Mouse (Mus musculus) embryonic facial prominence, embryonic 11.5 days (tissue): ENCODE results near the gene Lmf2. TPM values are rescaled to one million over a fixed set of nuclear protein-coding genes. Genes with fewer than 3 reads are reported as not detected.

Experiments used
- ATAC-seq: fragments of 200-750 bp; cut with Nextera tagmentation; replicated peaks from 2 replicates; pipeline ENCODE4 v1.8.0; 2017; ENCODE audit warnings: low read depth; ENCODE audit not compliant: insufficient number of reproducible peaks, low FRiP score, low TSS enrichment
- DNase-seq: peaks from one replicate; pipeline ENCODE4 v3.0.0-alpha.2; 2015; ENCODE audit warnings: low spot score
- H3K27ac ChIP-seq: fragments of 300-500 bp; sonication (generic); replicated peaks from 2 replicates; pipeline ENCODE4 v1.5.1; 2014; ENCODE audit warnings: mild to moderate bottlenecking, low read depth, low read length, control low read depth
- H3K27me3 ChIP-seq: fragments of 300-500 bp; sonication (generic); 2 replicates; pipeline ENCODE4 v1.6.1; 2014; ENCODE audit warnings: mild to moderate bottlenecking, low read length, moderate library complexity, mixed read lengths; ENCODE audit not compliant: control insufficient read depth, insufficient read depth
- H3K36me3 ChIP-seq: fragments of 300-500 bp; sonication (generic); replicated peaks from 2 replicates; pipeline ENCODE4 v1.6.1; 2014; ENCODE audit warnings: low read depth, mild to moderate bottlenecking, low read length, moderate library complexity, mixed read lengths; ENCODE audit not compliant: control insufficient read depth, insufficient read depth
- H3K4me1 ChIP-seq: fragments of 300-500 bp; sonication (generic); 2 replicates; pipeline ENCODE4 v1.6.1; 2014; ENCODE audit warnings: low read length, mixed read lengths; ENCODE audit not compliant: control insufficient read depth, insufficient read depth
- H3K4me2 ChIP-seq: fragments of 300-500 bp; sonication (generic); 2 replicates; pipeline ENCODE4 v1.6.1; 2014; ENCODE audit warnings: low read depth, mild to moderate bottlenecking, control low read depth, low read length, moderate library complexity
- H3K4me3 ChIP-seq: fragments of 300-500 bp; sonication (generic); 2 replicates; pipeline ENCODE4 v1.5.1; 2014; ENCODE audit warnings: low read depth, low read length, control low read depth
- H3K9ac ChIP-seq: fragments of 300-500 bp; sonication (generic); replicated peaks from 2 replicates; pipeline ENCODE4 v1.6.1; 2014; ENCODE audit warnings: mild to moderate bottlenecking, control low read depth, low read length
- H3K9me3 ChIP-seq: fragments of 300-500 bp; sonication (generic); replicated peaks from 2 replicates; pipeline ENCODE4 v1.6.1; 2016; ENCODE audit warnings: mild to moderate bottlenecking, low read length, inconsistent platforms, mixed read lengths; ENCODE audit not compliant: control insufficient read depth
- WGBS: fragments of 180-500 bp; shearing (Covaris S2); extraction: QIAGEN DNeasy Blood & Tissue Kit; methylation state at CpG from one replicate; pipeline ENCODE4 v1.1.7; 2014; 5-methylcytosine and 5-hydroxymethylcytosine counted together
- polyA plus RNA-seq: library from polyadenylated mRNA; unstranded; fragments of >200 nt; fragmentation: Nextera tagmentation; extraction: Ambion mirVana; gene quantifications from 2 replicates; pipeline ENCODE4 v1.2.1, GENCODE M21; 2014

The Lmf2 gene
- polyA plus RNA-seq: 21.6 and 33.5 TPM in 2 replicates

GRCm38 (mm10) chr15:89355241-89356187 lies at the start of gene Lmf2, which contains the start of gene Ncaph2:
Gene Lmf2, minus strand, starts transcription at chr15:89355659.
Gene Ncaph2, plus strand, starts transcription at chr15:89355719.
- peak within 1 kb of the TSS; percentile 63 for H3K4me3 ChIP-seq
- no peaks in the 10 kb centered on the region for H3K27me3 ChIP-seq
- peaks cover 8% of the 10 kb centered on the region for H3K36me3 ChIP-seq
- peak within 1 kb of the TSS; percentile 86 for H3K9ac ChIP-seq
- peak within 1 kb of the TSS; percentile 68 for H3K27ac ChIP-seq
- under 1% methylated on average over 59 of the region's 64 CpGs for WGBS
- no peaks in the 10 kb centered on the region for H3K9me3 ChIP-seq
- ATAC-seq (peak; percentile 80), DNase-seq (peak; percentile 99)
- peak within 1 kb of the TSS; percentile 67 for H3K4me2 ChIP-seq
- no peaks in the 10 kb centered on the region for H3K4me1 ChIP-seq

- H3K9me3 ChIP-seq: no peaks in the 10 kb centered on the region
- WGBS: 84% methylated on average over 10 of the region's 10 CpGs
- no peak overlapping the region for H3K27ac ChIP-seq
- no peak overlapping the region for H3K4me2 ChIP-seq
- H3K4me3 ChIP-seq: no peak overlapping the region
- no peaks in the 10 kb centered on the region for H3K27me3 ChIP-seq
- no peak for ATAC-seq
- no peak overlapping the region for H3K9ac ChIP-seq
- no peaks in the 10 kb centered on the region for H3K36me3 ChIP-seq
- no peaks in the 10 kb centered on the region for H3K4me1 ChIP-seq
- no peak for DNase-seq
Measured at GRCm38 (mm10) chr15:89404831-89405623, 49.6 kb upstream of the Lmf2 start.

- Histone ChIP-seq H3K27ac (no peak overlapping the region), H3K4me2 (no peak overlapping the region), H3K36me3 (no peaks in the 10 kb centered on the region), H3K9me3 (no peaks in the 10 kb centered on the region), H3K4me3 (no peak overlapping the region), H3K27me3 (no peaks in the 10 kb centered on the region), H3K4me1 (no peaks in the 10 kb centered on the region), H3K9ac (no peak overlapping the region)
- whole genome bisulfite sequencing: 70% methylated on average over 1 of the region's 1 CpGs
- no peak for ATAC-seq
- DNase-seq: no peak
Measured at GRCm38 (mm10) chr15:89402471-89402870, 47.0 kb upstream of the Lmf2 start.

DNA sequence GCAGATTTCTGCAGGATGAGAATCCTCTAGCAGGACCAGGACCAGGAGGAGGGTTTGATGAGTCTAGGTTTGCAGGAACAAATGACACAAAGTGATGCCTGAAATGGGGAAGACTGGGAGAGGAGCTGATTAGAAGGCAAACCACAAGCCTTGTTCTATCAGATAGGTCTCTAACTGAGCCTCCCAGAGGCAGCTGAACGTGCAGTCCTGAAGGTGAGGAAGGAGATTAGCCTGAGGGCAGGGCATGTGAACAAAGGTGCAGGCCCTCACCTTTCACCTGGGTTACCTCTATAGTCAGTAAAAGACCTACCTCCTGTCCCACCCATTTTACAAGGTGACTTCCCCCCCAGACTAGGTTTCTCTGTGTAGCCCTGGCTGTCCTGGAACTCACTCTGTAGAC lies 44.3 kb upstream of the Lmf2 start:
- H3K27me3 ChIP-seq: no peaks in the 10 kb centered on the region
- DNase-seq (no peak), ATAC-seq (no peak)
- no peak overlapping the region for H3K9ac ChIP-seq
- WGBS: 82% methylated on average over 1 of the region's 1 CpGs
- H3K4me2 ChIP-seq: no peak overlapping the region
- H3K27ac ChIP-seq: no peak overlapping the region
- no peak overlapping the region for H3K4me3 ChIP-seq
- H3K9me3 ChIP-seq: no peaks in the 10 kb centered on the region
- H3K4me1 ChIP-seq: no peaks in the 10 kb centered on the region
- H3K36me3 ChIP-seq: no peaks in the 10 kb centered on the region

GRCm38 (mm10) chr15:89398146-89398545 lies 42.7 kb upstream of the Lmf2 start:
- Histone ChIP-seq H3K27me3 (no peaks in the 10 kb centered on the region), H3K9ac (no peak overlapping the region), H3K4me3 (no peak overlapping the region), H3K4me1 (no peaks in the 10 kb centered on the region), H3K4me2 (no peak overlapping the region), H3K9me3 (no peaks in the 10 kb centered on the region), H3K27ac (no peak overlapping the region), H3K36me3 (no peaks in the 10 kb centered on the region)
- no peak for ATAC-seq
- DNase-seq: no peak
- WGBS: 87% methylated on average over 2 of the region's 2 CpGs

DNA sequence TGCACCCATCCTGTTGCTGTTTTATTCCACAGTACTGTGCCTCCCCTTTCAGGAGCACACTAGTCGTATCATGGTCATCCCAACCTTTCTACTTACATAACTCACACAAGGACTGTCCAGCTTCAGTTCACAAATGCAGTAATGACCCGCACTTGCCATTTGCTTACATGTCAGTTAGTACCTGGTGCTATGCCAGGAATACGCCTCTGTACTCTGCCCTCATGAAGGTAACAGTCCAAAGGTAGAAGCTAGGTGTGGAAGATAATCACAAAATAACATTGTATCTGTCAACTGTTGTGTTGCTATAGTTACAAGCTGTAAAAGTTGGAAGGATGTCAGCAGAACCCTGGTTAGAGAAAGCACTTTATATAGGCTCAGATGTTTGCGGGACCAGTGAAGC lies 41.4 kb upstream of the Lmf2 start:
- Histone ChIP-seq H3K9me3 (no peaks in the 10 kb centered on the region), H3K27ac (no peak overlapping the region), H3K9ac (no peak overlapping the region), H3K27me3 (no peaks in the 10 kb centered on the region), H3K4me1 (no peaks in the 10 kb centered on the region), H3K4me3 (no peak overlapping the region), H3K36me3 (no peaks in the 10 kb centered on the region), H3K4me2 (no peak overlapping the region)
- ATAC-seq: no peak
- 89% methylated on average over 4 of the region's 4 CpGs for WGBS
- no peak for DNase-seq

GRCm38 (mm10) chr15:89390081-89390480 lies 34.6 kb upstream of the Lmf2 start:
- ATAC-seq (no peak), DNase-seq (no peak)
- no peak overlapping the region for H3K27ac ChIP-seq
- no peak overlapping the region for H3K4me3 ChIP-seq
- 93% methylated on average over 10 of the region's 10 CpGs for WGBS
- no peaks in the 10 kb centered on the region for H3K4me1 ChIP-seq
- H3K9ac ChIP-seq: no peak overlapping the region
- H3K27me3 ChIP-seq: no peaks in the 10 kb centered on the region
- no peak overlapping the region for H3K4me2 ChIP-seq
- no peaks in the 10 kb centered on the region for H3K9me3 ChIP-seq
- H3K36me3 ChIP-seq: no peaks in the 10 kb centered on the region

DNA sequence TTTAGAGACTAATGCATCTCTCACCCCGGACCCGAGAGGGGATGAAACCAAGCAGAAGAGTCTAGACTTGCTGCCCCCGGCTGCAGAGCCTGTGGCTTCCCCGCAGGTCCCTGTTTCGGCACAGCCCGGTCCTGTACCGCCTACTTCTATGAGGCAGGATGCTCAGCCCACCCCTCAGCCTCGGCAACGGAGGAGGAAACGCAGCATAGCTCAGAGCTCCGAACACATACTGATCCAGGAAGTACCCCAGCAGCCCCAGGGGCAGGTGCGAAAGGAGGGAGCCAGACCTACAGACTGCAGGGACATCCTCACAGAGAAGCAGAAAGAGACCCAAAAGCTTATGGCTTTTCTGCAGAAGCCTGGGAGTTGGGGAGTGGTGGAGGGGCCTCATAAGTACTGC lies 31.7 kb upstream of the Lmf2 start:
- WGBS: 36% methylated on average over 12 of the region's 12 CpGs
- ATAC-seq: no peak
- DNase-seq: no peak
- Histone ChIP-seq H3K27me3 (no peaks in the 10 kb centered on the region), H3K4me2 (no peak overlapping the region), H3K36me3 (no peaks in the 10 kb centered on the region), H3K4me1 (no peaks in the 10 kb centered on the region), H3K4me3 (no peak overlapping the region), H3K9me3 (no peaks in the 10 kb centered on the region), H3K27ac (no peak overlapping the region), H3K9ac (no peak overlapping the region)
